Mouse (Mus musculus) left cerebral cortex, adult 6 months (tissue): ENCODE data around the gene Zfp354c. TPM values are rescaled to one million over a fixed set of nuclear protein-coding genes. Genes with fewer than 3 reads are reported as not detected.

Source experiments
- long read RNA-seq, 2 experiments: library from polyadenylated mRNA; unstranded; transcript quantifications; one replicate each; pipeline ENCODE4 v2.0.0; 2019 to 2020
- polyA plus RNA-seq: library from polyadenylated mRNA; unstranded; fragments of <200 nt; fragmentation: Nextera tagmentation; gene quantifications from 2 replicates; pipeline ENCODE4 v1.2.3, GENCODE M21; 2021

The Zfp354c gene
- 8.1 and 9.9 TPM in 2 replicates for polyA plus RNA-seq
- long read RNA-seq, experiment 1, full-length matches to known transcripts = 44 of 88 reads
- long read RNA-seq, experiment 1, partial matches to known transcripts = 1 of 88 reads
- long read RNA-seq, experiment 1, other reads (novel, unspliced or antisense) = 43 of 88 reads
- long read RNA-seq, experiment 2, full-length matches to known transcripts = 5 of 22 reads
- long read RNA-seq, experiment 2, partial matches to known transcripts = 0 of 22 reads
- long read RNA-seq, experiment 2, other reads (novel, unspliced or antisense) = 17 of 22 reads

GRCm38 (mm10) chr11:50827010-50827953, at the start of gene Zfp354c:
Zfp354c (minus strand) TSS chr11:50827724.

GRCm38 (mm10) chr11:50850177-50850735, 22.7 kb upstream of the Zfp354c start, which contains the start of gene Grm6:
Grm6 (plus strand) TSS chr11:50850685.

GRCm38 (mm10) chr11:50841023-50841735, 13.7 kb upstream of the Zfp354c start, which contains the start of gene Zfp879:
Zfp879 (minus strand) TSS chr11:50841552.

Other genes with a start within 250 kb of the Zfp354c start
- 1.3 and 2.4 TPM in 2 replicates for gene Adamts2, start 225.6 kb downstream of the Zfp354c start, polyA plus RNA-seq
- 0.97 and 1.4 TPM in 2 replicates for gene Zfp879, start 13.8 kb upstream of the Zfp354c start, polyA plus RNA-seq
- not detected in 2 replicates for gene Grm6, start 23.0 kb upstream of the Zfp354c start, polyA plus RNA-seq
- gene Zfp454, start 59.9 kb upstream of the Zfp354c start, polyA plus RNA-seq = 2.8 and 3.2 TPM in 2 replicates
- gene Zfp2, start 88.4 kb upstream of the Zfp354c start, polyA plus RNA-seq = 14.9 and 18.5 TPM in 2 replicates
- gene Zfp354b, start 103.9 kb upstream of the Zfp354c start, polyA plus RNA-seq = 2.9 and 3.2 TPM in 2 replicates
- not detected in 2 replicates for gene 4933414I15Rik, start 116.0 kb upstream of the Zfp354c start, polyA plus RNA-seq
- gene Prop1, start 126.0 kb upstream of the Zfp354c start, polyA plus RNA-seq = not detected in 2 replicates
- not detected in 2 replicates for gene Olfr1378, start 138.8 kb upstream of the Zfp354c start, polyA plus RNA-seq
- not detected in 2 replicates for gene Olfr1377, start 154.2 kb upstream of the Zfp354c start, polyA plus RNA-seq
- not detected in 2 replicates for gene Olfr51, start 175.9 kb upstream of the Zfp354c start, polyA plus RNA-seq
- not detected in 2 replicates for gene Olfr54, start 186.5 kb upstream of the Zfp354c start, polyA plus RNA-seq
- not detected in 2 replicates for gene Olfr1375, start 220.4 kb upstream of the Zfp354c start, polyA plus RNA-seq
- gene Zfp354a, start 231.5 kb upstream of the Zfp354c start, polyA plus RNA-seq = 5.0 and 5.1 TPM in 2 replicates